Mouse (Mus musculus): ENCODE measurements around the gene Foxs1.

The Foxs1 gene

DNA sequence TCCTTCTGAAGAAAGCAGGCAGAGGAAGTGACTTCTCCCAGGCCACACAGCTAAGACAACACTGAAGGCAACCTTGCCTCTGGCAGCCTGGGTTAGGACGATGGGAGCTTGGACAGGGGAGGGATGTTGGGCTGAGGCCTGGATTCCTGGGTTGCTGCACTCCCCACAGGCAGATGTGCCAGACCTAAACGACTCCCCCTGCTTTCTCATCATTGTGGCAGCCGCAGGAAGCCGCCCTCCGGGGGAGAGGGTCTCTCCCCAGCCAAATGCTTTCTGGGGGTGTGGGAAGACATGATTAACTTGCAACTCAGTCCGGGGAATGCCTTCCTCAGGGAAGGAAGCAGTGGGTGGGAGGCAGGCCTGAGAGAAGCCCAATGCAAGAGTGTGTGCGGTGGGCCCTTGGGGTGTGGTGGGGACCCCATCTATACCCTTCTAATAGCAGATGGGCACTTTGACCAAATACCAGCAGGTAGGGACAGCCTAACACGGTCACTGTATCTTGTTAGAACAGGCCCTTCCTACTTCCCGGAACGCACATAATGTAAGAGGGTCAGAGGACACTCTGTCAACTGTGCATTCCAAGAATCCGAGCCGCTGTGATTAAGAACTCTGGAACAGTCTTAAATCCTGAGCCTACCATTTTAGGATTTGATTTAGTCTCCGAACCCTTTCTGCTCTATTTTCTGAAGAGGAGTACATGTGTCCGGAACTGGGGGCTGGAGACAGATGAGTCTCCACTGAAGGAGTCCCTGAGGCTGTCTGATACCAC, 4.6 kb downstream of the Foxs1 start:
- peak; percentile 31 for DNase-seq

DNA sequence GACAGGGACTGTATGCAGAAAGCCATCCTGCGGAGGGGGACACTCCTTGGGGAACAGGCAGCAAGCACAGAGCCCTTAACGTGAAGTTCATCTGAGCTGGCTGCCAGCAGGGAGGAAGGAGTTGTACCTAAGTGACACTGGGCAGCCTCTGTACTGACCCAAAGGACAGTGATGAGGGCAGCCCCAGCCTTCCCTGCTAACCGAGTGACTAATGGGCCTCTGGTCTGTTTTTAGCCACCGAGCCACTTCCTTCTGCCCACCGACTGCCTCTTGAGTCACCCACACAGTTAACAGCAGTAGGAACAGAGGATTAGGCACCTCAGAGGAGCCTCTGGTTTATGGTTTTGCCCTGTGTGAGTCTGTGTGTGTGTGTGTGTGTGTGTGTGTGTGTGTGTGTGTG, 5.6 kb downstream of the Foxs1 start:
- DNase-seq: no peak

DNA sequence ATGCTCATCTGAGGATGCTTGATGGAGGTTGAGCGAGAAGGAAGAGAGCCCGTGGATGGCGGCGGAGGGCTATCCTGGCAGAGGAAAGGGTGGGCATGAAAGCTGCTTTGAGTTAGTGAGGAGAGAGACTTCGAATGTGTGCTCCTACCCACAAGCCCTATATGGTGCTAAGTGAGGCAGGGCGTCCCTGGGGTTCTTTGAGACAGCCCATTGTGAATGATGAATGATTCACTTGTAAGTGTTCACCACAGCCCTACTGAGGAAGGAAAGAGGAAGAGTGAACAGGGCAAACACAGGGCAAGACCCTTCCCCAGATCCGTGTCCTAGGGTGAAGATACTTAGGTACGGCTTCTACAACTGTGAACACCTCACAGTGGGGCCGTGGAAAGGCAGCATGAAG, 6.1 kb downstream of the Foxs1 start:
- DNase-seq: no peak

DNA sequence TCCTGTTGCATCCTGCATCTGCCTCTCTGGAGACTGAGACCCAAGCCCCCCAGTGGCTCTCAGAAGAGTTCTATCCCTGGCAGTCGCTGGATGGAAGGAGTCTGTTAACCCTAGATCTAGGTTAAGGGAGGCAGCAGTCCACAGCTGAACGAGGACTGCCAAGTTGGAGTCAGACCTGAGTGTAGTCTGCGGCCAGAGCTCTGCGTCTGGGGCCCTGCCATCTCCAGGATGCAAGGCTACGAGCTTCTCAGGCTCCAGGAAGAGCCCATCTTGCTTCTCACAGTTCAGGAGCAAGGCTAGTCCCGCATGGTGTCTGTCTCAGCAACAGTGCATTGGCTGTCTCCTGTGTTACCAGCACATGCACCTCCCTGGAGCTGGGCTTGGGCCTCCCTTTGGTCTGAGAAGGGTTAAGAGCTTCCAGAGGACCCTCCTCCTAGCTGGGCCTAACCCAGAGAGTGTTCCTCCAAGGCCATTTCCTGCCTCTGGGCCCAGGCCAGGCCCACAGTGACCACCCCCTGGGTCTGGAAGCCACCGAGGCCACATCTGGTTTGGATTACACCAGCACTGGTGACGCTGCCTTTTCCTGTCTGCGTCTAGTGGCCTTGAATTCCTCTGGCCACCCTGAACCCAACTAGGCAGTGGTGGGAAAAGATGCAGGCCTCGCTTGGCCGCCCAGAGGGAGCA, 7.7 kb downstream of the Foxs1 start:
- DNase-seq: peak; percentile 87

DNA sequence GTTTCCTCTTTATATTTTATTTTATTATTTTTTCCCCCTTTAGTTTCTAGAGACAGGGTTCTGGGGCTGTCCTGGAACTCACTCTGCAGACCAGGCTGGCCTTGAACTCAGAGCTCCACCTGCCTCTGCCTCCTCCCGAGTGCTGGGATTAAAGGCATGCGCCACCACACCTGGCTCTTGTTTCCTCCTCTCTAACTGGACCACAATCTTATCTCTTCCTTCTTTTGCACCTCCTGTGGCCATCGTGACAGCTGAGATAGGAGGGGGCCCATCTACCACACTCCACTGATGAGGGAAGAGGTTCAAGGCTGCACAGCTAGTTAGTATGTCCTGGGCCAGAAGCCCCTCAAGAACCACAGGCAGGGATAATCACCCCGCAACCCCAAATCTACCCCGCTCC, 8.5 kb downstream of the Foxs1 start:
- DNase-seq: no peak

DNA sequence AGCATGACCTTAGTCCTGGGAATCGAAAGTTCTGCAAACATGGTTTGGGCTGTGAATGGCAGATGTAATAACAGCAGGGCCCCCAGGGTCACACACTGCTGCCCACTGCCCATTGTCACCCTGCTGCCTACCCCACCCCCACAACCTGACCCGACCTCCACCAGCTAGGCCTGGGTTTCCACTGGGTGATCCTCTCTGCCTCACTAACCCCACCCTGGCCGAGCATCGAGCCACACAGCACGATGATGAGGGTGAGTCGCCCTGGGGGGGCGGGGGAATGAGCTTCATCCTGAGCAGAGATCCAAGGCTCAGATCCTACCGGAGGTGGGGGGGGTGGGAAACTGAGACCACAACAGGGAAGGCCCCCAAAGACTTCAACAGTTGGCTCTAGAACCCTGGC, 8.9 kb downstream of the Foxs1 start:
- DNase-seq: no peak

DNA sequence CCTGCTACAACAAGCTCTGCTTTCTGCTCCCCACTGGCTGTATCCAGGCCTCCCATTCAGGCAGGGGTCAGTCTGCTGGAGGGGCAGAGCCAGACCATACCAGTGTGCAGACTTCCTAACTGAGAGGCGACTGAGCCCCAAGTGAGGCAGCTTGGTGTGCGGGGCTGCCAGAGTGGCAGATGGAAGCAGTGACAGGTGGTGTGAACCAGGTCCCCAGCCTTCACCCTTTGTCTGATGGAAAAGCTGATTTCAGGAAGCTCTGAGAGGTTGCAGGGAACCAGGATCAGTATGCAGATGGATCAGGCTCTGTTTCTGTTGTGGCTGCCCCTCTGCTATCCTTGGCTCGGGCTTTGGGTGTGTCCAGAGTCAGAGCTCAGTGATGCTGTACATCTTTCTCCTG, 9.4 kb downstream of the Foxs1 start:
- no peak for DNase-seq

DNA sequence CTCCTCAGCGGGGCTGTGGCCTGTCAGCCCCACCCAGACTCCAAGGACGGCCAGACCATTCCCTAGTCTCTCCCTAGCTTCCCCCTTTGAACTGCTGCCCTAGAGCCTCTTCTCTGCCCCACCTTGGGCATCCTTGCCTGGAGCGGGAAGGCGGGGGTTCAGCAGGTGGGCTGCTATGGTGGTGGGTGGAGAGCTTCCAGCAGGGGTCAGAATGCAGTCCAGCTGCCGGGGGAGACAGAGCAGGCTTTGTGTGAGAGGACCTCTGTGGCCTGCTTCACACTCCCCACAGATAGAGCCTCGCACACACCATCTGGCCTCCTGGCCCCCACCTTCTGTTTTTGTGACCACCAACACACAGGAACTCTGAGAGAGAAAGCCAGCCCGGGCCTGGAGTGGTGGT, 10.6 kb downstream of the Foxs1 start:
- no peak for DNase-seq

DNA sequence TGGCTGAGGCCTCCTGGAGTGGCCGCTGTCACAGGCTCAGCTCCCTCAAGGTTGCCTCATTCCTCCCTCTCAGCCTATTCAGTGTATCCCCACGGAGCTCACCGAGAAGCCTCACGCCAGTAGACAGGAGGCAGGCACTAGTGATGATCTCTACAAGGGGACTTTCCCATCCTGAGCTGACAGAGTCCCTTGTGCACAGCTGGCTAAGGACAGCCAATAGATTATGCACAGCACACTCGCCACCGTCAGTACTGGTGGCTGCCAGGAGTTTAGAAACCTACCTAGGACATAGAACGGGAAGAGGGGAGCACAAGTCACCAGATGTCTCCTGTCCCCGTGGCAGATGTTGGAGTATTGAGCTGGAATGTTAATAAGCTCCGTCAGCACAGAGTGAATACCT, 15.3 kb downstream of the Foxs1 start:
- DNase-seq: no peak

DNA sequence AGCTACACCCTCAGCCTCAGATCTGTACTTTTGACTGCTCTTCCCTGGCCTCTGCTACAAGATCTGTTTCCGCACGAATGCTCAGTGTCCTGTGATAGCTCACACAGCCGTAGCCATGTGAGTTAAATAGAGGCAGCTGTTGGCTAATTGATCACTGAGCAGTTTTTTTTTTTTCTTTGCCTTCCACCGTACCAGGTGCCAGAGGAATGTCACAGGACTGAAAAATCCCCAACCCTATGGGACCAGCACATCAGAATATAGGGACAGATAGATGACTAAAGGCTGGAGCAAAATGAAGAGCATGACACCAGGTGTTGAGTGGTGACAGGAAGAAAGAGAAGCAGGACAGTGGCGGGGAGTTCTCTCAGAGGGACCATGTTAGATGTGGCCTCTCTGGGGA, 16.9 kb downstream of the Foxs1 start:
- DNase-seq: no peak

DNA sequence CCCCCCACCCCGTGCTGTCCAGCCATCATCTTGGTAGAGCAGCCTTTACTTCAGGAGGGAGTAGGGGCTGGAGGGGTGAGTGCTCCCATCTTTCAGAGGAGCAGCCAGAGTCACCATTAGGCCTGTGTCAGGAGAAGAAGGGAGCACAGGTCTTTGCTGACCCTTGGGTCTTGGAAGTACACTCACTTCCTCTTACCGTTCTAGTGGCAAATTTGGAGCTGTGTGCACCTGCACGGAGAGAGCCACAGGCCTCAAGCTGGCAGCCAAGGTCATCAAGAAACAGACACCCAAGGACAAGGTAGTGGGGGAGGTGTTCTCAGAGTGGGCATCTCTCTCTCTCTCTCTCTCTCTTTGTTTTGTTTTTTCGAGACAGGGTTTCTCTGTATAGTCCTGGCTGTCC, 17.6 kb downstream of the Foxs1 start:
- no peak for DNase-seq

DNA sequence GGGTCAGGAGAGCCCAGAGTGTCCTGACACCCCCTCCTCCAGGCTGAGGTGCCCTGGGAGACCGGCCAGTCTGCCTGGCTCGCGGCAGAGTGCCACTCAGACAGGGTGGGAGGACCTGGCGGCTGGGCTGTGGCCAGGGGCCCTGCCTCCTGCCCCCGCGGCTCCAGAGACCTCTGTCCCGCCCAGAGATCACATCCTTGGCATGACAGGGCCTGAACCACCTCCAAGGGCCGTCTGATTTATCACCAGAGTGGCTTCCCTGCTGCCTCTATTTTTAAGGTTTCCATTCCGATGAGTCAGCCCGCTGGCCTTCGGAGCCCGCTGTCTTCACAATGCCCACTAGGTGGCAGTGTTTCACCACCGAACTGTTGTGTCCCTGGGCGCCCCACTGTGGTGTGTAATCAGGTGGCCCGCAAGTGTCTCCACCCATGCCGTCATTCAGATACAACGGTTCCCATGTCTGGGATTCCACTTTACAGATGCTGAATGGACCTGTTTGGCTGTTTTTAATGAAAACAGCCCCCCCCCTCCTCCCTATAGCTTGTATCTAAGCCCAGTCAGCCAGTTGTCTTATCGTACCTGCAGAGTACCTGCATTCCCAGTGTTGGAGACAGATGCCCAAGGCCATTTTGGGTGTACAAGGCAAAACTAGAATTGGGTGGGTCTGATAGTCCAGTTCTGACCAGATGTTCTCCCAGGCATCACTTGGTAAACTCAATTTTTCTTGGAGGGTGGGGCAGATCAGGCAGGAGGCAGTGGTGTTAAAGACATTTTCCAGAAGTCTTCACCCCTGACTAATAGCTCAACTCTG, 18.5 kb downstream of the Foxs1 start:
- DNase-seq: peak; percentile 87

DNA sequence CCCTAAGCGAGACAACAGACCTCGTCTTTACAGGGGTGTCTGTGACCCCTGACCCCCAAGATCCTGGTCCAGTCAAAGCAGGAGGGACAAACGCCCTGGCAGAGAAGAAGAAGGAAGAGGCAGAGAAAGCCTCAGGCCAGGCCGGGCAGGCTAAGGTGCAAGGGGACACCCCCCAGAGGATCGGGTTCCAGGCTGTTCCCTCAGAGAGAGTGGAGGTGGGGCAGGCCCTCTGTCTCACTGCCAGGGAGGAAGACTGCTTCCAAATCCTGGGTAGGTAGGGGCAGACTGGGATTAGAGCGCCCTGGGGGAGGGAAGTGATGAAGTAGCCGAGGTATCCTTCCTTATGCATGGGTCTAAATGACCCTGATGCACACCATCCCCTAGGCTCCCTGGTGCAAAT, 19.5 kb downstream of the Foxs1 start:
- DNase-seq: no peak

DNA sequence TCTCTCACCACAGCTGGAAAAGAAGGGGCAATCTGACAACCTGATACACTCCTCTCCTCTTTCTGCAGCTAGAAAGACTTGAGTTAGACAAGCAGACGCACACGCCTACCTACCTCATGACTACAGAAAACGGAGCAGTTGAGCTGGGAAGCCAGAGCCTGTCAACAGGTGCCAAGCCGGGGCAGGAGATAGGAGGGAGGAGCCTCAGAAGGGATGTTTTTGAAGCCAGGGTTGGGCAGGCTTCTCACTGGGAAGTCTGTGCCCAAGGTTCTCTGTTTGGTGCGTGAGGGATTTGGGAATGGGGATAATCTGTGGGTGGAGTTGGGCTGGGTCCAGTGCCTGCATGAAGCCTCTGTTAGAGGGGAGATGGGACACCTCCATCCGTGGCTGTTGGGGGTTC, 21.6 kb downstream of the Foxs1 start:
- no peak for DNase-seq

DNA sequence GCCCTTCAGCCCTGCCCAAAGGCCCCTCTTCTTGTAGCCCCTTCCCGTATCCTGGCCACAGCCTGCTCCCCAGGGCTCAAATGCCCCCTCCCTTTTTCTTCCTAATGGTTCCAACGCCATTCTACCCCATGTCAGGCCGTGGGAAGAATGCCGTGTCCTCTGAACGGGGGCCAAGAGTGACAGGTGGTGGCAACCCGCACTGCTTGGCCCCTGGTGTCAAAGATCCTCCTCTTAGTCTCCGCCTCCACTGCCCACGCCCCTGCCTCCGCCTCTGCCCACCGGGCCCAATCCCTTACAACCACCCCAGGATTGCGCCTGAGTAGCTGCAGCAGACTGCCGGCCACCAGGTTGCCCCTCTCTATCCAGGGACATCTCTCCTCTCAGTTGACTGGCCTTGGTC, 22.0 kb downstream of the Foxs1 start, which contains the start of gene Mylk2:
TSS of gene Mylk2 (plus strand) at position 322 of the 400 bp plus-strand sequence.
- no peak for DNase-seq

DNA sequence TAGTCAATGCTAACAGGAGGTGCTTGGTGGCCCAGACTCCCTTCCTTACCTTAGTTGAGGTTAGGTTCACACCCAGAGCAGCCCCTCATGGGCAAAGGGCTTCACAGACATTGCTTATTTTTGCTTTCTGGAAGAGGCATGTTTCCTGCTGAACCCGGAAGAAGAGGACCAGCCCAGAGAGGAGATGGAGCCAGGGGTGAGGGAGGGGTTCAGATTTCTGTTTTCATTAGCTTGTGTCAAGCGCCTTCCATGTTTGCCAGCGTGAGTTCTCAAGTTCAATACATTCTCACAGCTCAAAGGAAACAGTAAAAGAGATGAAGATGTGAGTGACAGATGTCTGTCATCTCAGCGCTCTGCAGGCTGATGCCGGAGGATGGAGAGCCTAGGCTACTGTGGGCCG, 23.2 kb downstream of the Foxs1 start:
- no peak for DNase-seq

DNA sequence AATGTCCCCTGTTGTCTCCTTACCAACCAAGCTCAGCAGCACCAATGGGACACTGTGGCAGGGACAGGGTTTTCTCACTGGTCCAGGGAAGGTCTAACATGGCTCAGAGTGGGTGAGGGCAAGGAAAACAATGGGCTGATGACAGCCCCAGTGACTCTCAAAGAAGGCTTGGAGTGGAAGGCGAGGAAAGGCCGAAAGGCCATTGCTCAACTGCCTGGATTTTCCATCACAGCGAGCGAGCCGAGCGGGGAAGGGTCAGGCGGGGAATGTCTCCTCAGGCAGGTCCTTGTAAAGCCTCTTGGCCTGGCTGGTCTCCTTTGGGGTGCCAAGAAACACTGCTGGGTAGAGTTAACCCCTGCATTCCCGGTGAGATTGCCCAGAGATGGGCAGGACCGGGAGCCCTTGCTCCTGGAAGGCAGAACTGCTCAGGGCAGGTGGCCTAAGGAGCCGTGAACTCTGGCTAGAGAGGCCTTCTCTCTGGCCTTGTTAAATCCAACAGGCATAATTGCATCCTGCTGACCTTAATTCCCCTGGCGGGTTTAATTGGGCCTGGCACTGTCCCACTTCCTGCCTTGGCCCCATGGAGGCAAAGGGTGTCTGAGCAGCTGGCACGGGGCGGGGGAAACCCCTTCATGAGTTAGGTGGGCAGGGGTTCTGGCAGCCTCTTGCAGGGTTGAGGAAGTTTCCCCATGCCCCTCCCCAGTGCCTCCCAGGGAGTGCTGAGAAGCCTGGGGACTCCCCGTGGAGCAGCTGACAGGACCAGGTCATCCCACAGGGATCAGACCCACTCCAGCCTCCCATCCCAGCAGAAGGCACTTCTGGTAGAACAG, 25.7 kb downstream of the Foxs1 start:
- DNase-seq: no peak

DNA sequence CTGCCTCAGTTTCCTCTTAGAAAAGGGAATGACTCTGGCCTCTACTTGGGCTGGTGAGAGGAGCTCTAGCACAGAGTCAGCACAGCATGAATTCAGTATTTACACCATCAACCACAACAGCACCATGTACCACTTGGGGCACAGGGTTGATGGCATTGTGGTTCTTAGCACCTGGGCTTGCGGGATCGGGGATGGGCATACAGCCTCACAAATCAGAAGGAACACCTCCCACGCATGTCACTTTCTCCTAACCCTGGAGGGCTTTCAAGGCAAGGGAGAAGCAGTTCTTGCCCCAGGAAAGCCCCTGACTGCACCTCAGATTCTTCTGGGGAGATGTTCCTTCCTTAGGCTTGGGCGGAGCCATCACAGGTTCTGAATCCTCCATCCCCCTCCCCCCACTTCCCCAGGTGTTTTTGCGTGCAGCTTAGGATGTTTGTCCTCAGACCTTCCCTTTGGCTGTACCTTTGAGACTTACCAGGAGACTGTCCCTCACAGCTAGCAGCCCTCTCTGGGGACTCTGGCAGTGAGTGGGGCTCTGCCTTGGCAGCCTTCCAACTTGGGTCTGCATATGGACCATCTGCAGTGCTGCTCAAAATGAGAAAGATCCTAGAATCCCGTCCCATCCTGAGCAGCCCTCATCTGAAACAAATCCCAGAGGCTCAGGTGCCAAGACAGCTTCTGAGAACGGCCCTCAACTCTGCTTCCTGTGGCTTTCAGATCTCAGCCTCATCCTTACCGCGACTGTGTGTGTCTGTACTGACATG, 26.6 kb downstream of the Foxs1 start:
- no peak for DNase-seq

DNA sequence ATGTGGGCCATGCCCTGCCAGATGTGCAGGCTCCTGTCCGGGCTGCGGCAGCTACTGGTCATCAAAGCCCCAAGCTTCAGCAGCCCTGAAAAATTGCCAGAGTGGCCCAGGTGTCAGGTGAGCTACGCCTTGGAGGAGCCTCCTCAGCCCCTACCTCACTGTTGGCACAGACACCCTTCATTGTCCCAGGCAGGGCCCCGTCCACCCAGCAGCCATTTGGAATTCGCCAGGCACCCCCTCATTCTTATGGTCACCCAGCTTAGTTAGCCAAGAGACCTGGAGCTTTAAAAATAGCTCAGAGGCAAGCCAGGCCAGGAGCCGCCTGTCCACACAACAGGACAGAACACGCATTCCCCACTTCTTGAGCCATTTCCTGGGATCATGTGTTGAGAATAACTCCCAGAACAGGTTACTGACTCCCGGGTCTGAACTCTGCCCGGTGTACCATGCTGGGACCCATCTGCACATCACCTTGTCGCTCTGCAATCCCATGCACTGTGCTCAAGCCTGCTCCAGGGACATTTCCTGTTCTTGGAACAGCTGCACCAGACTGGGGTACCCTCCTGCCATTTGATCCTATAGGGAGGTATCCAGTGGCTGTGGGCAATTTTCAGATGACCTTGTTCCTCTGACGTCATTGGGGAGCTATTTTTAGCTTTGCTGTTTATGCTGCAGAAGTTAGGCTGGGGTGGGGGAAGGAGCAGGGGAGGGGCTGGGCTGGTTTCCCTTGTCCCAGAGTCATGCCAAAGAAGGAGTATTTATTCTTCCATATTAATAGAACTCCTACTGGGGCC, 27.8 kb downstream of the Foxs1 start:
- no peak for DNase-seq

DNA sequence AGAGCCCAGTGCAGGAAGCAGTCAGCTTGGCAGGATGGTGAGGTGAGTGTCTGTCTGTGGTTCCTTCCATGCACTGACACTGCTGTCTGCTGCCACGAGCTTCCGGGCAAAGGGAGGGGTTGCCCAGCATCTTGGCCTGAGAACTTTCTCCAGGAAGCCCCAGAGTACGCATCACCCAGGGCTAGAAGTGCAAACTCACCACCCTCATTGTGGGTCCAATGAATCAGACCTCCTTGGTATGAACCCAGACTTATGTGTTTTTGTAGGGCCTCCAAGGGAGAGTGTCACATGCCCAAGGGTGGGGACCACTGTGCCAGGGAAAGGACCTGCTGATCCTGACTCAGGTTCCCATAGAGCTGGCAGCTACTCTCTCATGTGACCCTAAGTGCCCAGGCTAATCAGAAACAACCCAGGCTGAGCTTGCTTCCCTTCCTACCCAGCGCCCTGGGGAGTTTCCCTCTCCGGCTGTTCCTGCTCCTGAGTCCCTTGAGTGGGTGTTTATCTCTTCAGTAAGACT, 28.8 kb downstream of the Foxs1 start:
- DNase-seq: no peak

DNA sequence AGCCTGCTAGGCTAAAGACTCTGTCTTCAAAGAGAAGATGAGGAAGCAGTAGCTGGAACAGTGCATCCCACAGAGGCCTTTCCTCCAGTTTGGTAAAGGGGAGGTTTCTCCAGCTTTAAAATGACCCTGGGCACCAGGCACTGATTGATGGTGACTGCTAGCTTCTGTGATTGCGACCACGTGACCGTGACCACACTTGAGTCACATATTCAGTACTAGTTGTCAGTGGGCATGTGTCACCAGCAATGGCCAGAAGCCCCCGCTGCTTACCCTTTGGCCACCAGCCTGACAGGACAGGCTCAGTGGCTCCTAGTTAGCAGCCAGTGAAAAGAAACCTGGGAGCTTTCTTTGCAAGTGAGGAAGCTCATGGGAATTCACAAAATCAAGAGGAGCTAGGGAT, 29.4 kb downstream of the Foxs1 start:
- DNase-seq: no peak
